ENCODE assay signal across 8 mouse cellular contexts in the genomic region with DNA sequence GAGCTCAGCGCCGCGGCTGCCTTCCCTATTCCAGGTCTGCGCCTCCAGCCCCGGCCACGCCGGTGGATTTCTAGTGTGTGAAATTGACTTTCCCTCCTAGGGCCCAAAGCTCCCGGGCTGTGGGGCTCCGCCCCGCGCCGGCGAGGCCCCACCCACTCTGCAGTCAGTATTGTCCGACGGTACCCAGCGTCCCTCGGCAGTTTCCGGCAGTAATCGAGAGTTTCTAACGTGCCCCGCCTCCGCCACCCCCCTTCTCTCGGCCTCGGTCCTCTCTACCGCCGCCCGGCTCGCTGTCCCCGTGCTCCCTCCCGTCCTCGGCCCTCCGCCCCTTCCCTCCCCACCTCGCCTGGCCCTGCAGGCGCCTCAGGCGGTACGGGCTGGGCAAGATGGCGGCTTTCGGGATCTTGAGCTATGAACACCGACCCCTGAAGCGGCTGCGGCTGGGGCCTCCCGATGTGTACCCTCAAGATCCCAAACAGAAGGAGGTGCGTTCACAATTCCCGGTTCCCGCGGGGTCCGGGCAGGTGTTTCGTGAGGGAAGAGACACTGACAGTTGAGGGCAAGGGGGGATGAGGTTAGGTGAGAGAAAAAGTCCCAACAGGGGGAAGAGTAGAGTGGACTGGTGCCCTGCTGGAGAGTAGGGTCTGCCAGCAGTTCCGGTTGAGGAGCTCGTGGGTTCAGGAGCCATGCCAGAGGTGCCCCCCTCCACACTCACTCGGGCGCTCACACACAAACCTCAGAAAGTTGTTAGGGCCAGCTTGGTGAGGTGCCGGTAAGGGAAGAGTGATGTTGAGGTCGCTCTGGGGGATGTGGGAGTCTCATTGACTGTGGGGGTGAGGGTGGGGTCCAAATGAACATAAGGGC. TPM values are rescaled to one million over a fixed set of nuclear protein-coding genes. Genes with fewer than 3 reads are reported as not detected.
DNase-seq lines count a peak whose midpoint lies in the region; ATAC-seq lines count a peak whose summit lies in the region.

Med12 (plus strand) TSS at position 156 of the 864 bp plus-strand sequence.

- H3K36me3 ChIP-seq in hindbrain, embryonic 15.5 days, result no peaks in the 10 kb centered on the region

- H3K9me3 ChIP-seq in hindbrain, embryonic 15.5 days, result no peaks in the 10 kb centered on the region

- WGBS in hindbrain, embryonic 15.5 days, result 25% methylated on average over 45 of the region's 54 CpGs

- peak within 1 kb of the TSS; percentile 58 for H3K4me2 ChIP-seq in hindbrain, embryonic 15.5 days

- peak within 1 kb of the TSS; percentile 58 for H3K4me3 ChIP-seq in hindbrain, embryonic 15.5 days

- no peaks in the 10 kb centered on the region for H3K27me3 ChIP-seq in hindbrain, embryonic 15.5 days

- peak within 1 kb of the TSS; percentile 70 for H3K27ac ChIP-seq in hindbrain, embryonic 15.5 days (replicated peaks)

- peak; percentile 86 for DNase-seq in R1 (ENCODE audit: low read depth, low spot score)
- DNase-seq in cerebellum, postnatal 25 days, result peak; percentile 88 to 94
- peak; percentile 70 to 77 for DNase-seq in frontal cortex, postnatal 36 days (ENCODE audit: low spot score in 2 of 2)
- DNase-seq in left cerebral cortex, adult 11 months (ENCODE audit: low spot score), result peak; percentile 63
- DNase-seq in lung, postnatal 4 days, result peak; percentile 92 to 95
- DNase-seq in retina, postnatal 7 days (ENCODE audit: low read depth, low spot score), result peak; percentile 75
- DNase-seq in urinary bladder, adult 2 months (ENCODE audit: low spot score), result peak; percentile 63

- peaks cover 13% of the 10 kb centered on the region; the same call in 1 of the 2 replicates for H3K4me1 ChIP-seq in hindbrain, embryonic 15.5 days (replicated peaks)

- peak; percentile 99 for ATAC-seq in hindbrain, embryonic 15.5 days (ENCODE audit: low FRiP score, low read depth)

- H3K9ac ChIP-seq in hindbrain, embryonic 15.5 days, result peak within 1 kb of the TSS; percentile 51

RNA-seq across cellular contexts. Expression of gene Med12, which starts in this region (rescaled TPM):
- polyA plus RNA-seq in hindbrain, embryonic 15.5 days (2015; fragmentation: Nextera tagmentation; extraction: Ambion mirVana), result 26.4 and 26.9 TPM in 2 replicates
- 39.9 and 53.7 TPM in 2 replicates for polyA plus RNA-seq in urinary bladder, adult 2 months (2012; rRNA removed)

Comparison
In these comparisons a context has a peak if more than half of its experiments do, and no peak if none do; other contexts are left out.
1. Peak in every context shown above with its lines: DNase-seq, ATAC-seq, H3K4me3 ChIP-seq and H3K27ac ChIP-seq.